Mouse (Mus musculus) c-Kit-positive CD71-negative TER-119-negative erythroid progenitor cells, embryonic 14.5 days (primary cell): ENCODE data around the gene Tom1.

Source experiments
- DNase-seq: peaks from one replicate; pipeline ENCODE4 v3.0.0-alpha.2; 2013; ENCODE audit warnings: low read depth

The Tom1 gene

GRCm38 (mm10) chr8:75033511-75034243 lies at the start of gene Tom1:
Tom1 (plus strand) TSS chr8:75033705.
- DNase-seq, result peak; percentile 98

GRCm38 (mm10) chr8:74987436-74987835 lies 46.1 kb upstream of the Tom1 start:
- DNase-seq, result no peak

- DNase-seq, result no peak
Measured at GRCm38 (mm10) chr8:74990021-74990420, 43.5 kb upstream of the Tom1 start.

GRCm38 (mm10) chr8:74993081-74993474 lies 40.4 kb upstream of the Tom1 start, which contains the start of gene Hmgxb4:
Hmgxb4 (plus strand) TSS chr8:74993356.
- DNase-seq, result no peak

- DNase-seq, result peak; percentile 68
Measured at GRCm38 (mm10) chr8:74993475-74994451, 39.7 kb upstream of the Tom1 start.

- no peak for DNase-seq
Measured at GRCm38 (mm10) chr8:74994540-74994939, 39.0 kb upstream of the Tom1 start.

GRCm38 (mm10) chr8:75000431-75000830 lies 33.1 kb upstream of the Tom1 start:
- no peak for DNase-seq

GRCm38 (mm10) chr8:75008826-75009225 lies 24.7 kb upstream of the Tom1 start:
- no peak for DNase-seq

GRCm38 (mm10) chr8:75013557-75013956 lies 19.9 kb upstream of the Tom1 start:
- DNase-seq, result no peak

GRCm38 (mm10) chr8:75013964-75014363 lies 19.5 kb upstream of the Tom1 start:
- DNase-seq, result no peak

GRCm38 (mm10) chr8:75015981-75016380 lies 17.5 kb upstream of the Tom1 start:
- no peak for DNase-seq

GRCm38 (mm10) chr8:75016422-75016821 lies 17.1 kb upstream of the Tom1 start:
- DNase-seq, result no peak

GRCm38 (mm10) chr8:75018274-75018972 lies 15.1 kb upstream of the Tom1 start:
- DNase-seq, result no peak

GRCm38 (mm10) chr8:75023660-75024316 lies 9.7 kb upstream of the Tom1 start:
- no peak for DNase-seq

GRCm38 (mm10) chr8:75025809-75026208 lies 7.7 kb upstream of the Tom1 start:
- no peak for DNase-seq

GRCm38 (mm10) chr8:75030453-75031024 lies 3.0 kb upstream of the Tom1 start:
- no peak for DNase-seq

- DNase-seq, result no peak
Measured at GRCm38 (mm10) chr8:75032961-75033360, 544 bp upstream of the Tom1 start.

- no peak for DNase-seq
Measured at GRCm38 (mm10) chr8:75034285-75034684, 780 bp downstream of the Tom1 start.

- DNase-seq, result no peak
Measured at GRCm38 (mm10) chr8:75035640-75036039, 2.1 kb downstream of the Tom1 start.

- no peak for DNase-seq
Measured at GRCm38 (mm10) chr8:75038497-75038896, 5.0 kb downstream of the Tom1 start.

- no peak for DNase-seq
Measured at GRCm38 (mm10) chr8:75039754-75040153, 6.2 kb downstream of the Tom1 start.
